Mouse (Mus musculus): ENCODE measurements around the gene Tcta. TPM values are rescaled to one million over a fixed set of nuclear protein-coding genes. Genes with fewer than 3 reads are reported as not detected.
"Not testable (repeated sequence)": the region's sequence is repeated elsewhere in the genome, so short reads cannot be mapped to it uniquely, and the experiment has no call there.

The Tcta gene
- polyA plus RNA-seq, 1 experiment from 2014 or later: 31.2 TPM

- not testable (repeated sequence) for H3K4me3 ChIP-seq; H3K36me3 ChIP-seq; H3K4me2 ChIP-seq; H3K4me1 ChIP-seq (replicated peaks); H3K9me3 ChIP-seq (replicated peaks); ATAC-seq (ENCODE audit: insufficient number of reproducible peaks, low FRiP score); H3K27ac ChIP-seq (ENCODE audit: poor library complexity, severe bottlenecking); H3K27me3 ChIP-seq (replicated peaks); H3K9ac ChIP-seq
- 86% methylated on average over 5 of the region's 6 CpGs for WGBS
These were observed 18.3 kb downstream of the Tcta start for GRCm38 (mm10) chr9:108287526-108288238.

- ATAC-seq (ENCODE audit: insufficient number of reproducible peaks, low FRiP score): peak; percentile 58; the same call in 1 of the 2 replicates
- WGBS: 8% methylated on average over 6 of the region's 6 CpGs
- Histone ChIP-seq H3K9ac (no peak overlapping the region), H3K4me3 (no peak overlapping the region), H3K27me3 (replicated peaks) (no peaks in the 10 kb centered on the region), H3K4me2 (no peak overlapping the region), H3K4me1 (replicated peaks) (peaks cover 8% of the 10 kb centered on the region), H3K9me3 (replicated peaks) (no peaks in the 10 kb centered on the region), H3K36me3 (no peaks in the 10 kb centered on the region), H3K27ac (ENCODE audit: poor library complexity, severe bottlenecking) (no peak overlapping the region)
These were observed 21.6 kb downstream of the Tcta start for GRCm38 (mm10) chr9:108284410-108284809.

- WGBS: 26% methylated on average over 8 of the region's 8 CpGs
- H3K4me1 ChIP-seq (replicated peaks): peaks cover 10% of the 10 kb centered on the region
- ATAC-seq (ENCODE audit: insufficient number of reproducible peaks, low FRiP score): peak; percentile 58; the same call in 1 of the 2 replicates
- H3K9ac ChIP-seq: no peak overlapping the region
- H3K36me3 ChIP-seq: no peaks in the 10 kb centered on the region
- H3K4me2 ChIP-seq: no peak overlapping the region
- H3K27me3 ChIP-seq (replicated peaks): no peaks in the 10 kb centered on the region
- H3K9me3 ChIP-seq (replicated peaks): no peaks in the 10 kb centered on the region
- peak overlapping the region; percentile 51; the same call in 1 of the 2 replicates for H3K27ac ChIP-seq (ENCODE audit: poor library complexity, severe bottlenecking)
- no peak overlapping the region for H3K4me3 ChIP-seq
These were observed 25.7 kb downstream of the Tcta start for GRCm38 (mm10) chr9:108280071-108280828.

- no peaks in the 10 kb centered on the region for H3K9me3 ChIP-seq (replicated peaks)
- 69% methylated on average over 10 of the region's 10 CpGs for WGBS
- no peak for ATAC-seq (ENCODE audit: insufficient number of reproducible peaks, low FRiP score)
These were observed 27.1 kb downstream of the Tcta start for GRCm38 (mm10) chr9:108278697-108279450.

GRCm38 (mm10) chr9:108275331-108275659, 30.7 kb downstream of the Tcta start:
- ATAC-seq (ENCODE audit: insufficient number of reproducible peaks, low FRiP score): no peak
- peak overlapping the region; percentile 6; the same call in 1 of the 2 replicates for H3K27ac ChIP-seq (ENCODE audit: poor library complexity, severe bottlenecking)
- 0 out of 2 replicates have a peak overlapping the region, but pooled peaks have one; percentile 3 for H3K4me2 ChIP-seq

More at GRCm38 (mm10) chr9:108278697-108279450, 27.1 kb downstream of the Tcta start:
- H3K27ac ChIP-seq (ENCODE audit: poor library complexity, severe bottlenecking): no peak overlapping the region
- H3K27me3 ChIP-seq (replicated peaks): no peaks in the 10 kb centered on the region
- no peaks in the 10 kb centered on the region for H3K36me3 ChIP-seq
- H3K4me3 ChIP-seq: no peak overlapping the region
- H3K4me2 ChIP-seq: no peak overlapping the region
- H3K4me1 ChIP-seq (replicated peaks): peaks cover 21% of the 10 kb centered on the region
- H3K9ac ChIP-seq: no peak overlapping the region

GRCm38 (mm10) chr9:108274476-108275330, 31.3 kb downstream of the Tcta start:
- Histone ChIP-seq H3K27me3 (replicated peaks) (no peaks in the 10 kb centered on the region), H3K4me1 (replicated peaks) (peaks cover 24% of the 10 kb centered on the region), H3K9me3 (replicated peaks) (no peaks in the 10 kb centered on the region), H3K4me2 (0 out of 2 replicates have a peak overlapping the region, but pooled peaks have one; percentile 3), H3K36me3 (no peaks in the 10 kb centered on the region), H3K9ac (no peak overlapping the region), H3K27ac (ENCODE audit: poor library complexity, severe bottlenecking) (peak overlapping the region; percentile 6; the same call in 1 of the 2 replicates), H3K4me3 (no peak overlapping the region)
- 72% methylated on average over 5 of the region's 5 CpGs for WGBS
- no peak for ATAC-seq (ENCODE audit: insufficient number of reproducible peaks, low FRiP score)

More at GRCm38 (mm10) chr9:108275331-108275659, 30.7 kb downstream of the Tcta start:
- Histone ChIP-seq H3K9ac (no peak overlapping the region), H3K27me3 (replicated peaks) (no peaks in the 10 kb centered on the region), H3K4me3 (no peak overlapping the region), H3K36me3 (no peaks in the 10 kb centered on the region), H3K4me1 (replicated peaks) (peaks cover 27% of the 10 kb centered on the region), H3K9me3 (replicated peaks) (no peaks in the 10 kb centered on the region)
- WGBS: 16% methylated on average over 6 of the region's 6 CpGs

GRCm38 (mm10) chr9:108273485-108273884, 32.5 kb downstream of the Tcta start:
- H3K9ac ChIP-seq: no peak overlapping the region
- WGBS: 78% methylated on average over 4 of the region's 4 CpGs
- H3K36me3 ChIP-seq: no peaks in the 10 kb centered on the region
- H3K27ac ChIP-seq (ENCODE audit: poor library complexity, severe bottlenecking): no peak overlapping the region
- H3K27me3 ChIP-seq (replicated peaks): no peaks in the 10 kb centered on the region
- no peak overlapping the region for H3K4me3 ChIP-seq
- no peak for ATAC-seq (ENCODE audit: insufficient number of reproducible peaks, low FRiP score)
- H3K4me2 ChIP-seq: no peak overlapping the region
- peaks cover 32% of the 10 kb centered on the region for H3K4me1 ChIP-seq (replicated peaks)
- no peaks in the 10 kb centered on the region for H3K9me3 ChIP-seq (replicated peaks)

- peaks cover 38% of the 10 kb centered on the region for H3K4me1 ChIP-seq (replicated peaks)
- no peak overlapping the region for H3K4me2 ChIP-seq
- H3K9me3 ChIP-seq (replicated peaks): no peaks in the 10 kb centered on the region
- H3K9ac ChIP-seq: 0 out of 2 replicates have a peak overlapping the region, but pooled peaks have one; percentile 26
- H3K36me3 ChIP-seq: no peaks in the 10 kb centered on the region
- H3K4me3 ChIP-seq: no peak overlapping the region
- no peaks in the 10 kb centered on the region for H3K27me3 ChIP-seq (replicated peaks)
- H3K27ac ChIP-seq (ENCODE audit: poor library complexity, severe bottlenecking): peak overlapping the region; percentile 29; the same call in 1 of the 2 replicates
- WGBS: 56% methylated on average over 5 of the region's 5 CpGs
- no peak for ATAC-seq (ENCODE audit: insufficient number of reproducible peaks, low FRiP score)
These were observed 33.3 kb downstream of the Tcta start for GRCm38 (mm10) chr9:108272691-108273090.

GRCm38 (mm10) chr9:108271941-108272340, 34.0 kb downstream of the Tcta start:
- H3K4me2 ChIP-seq: no peak overlapping the region
- H3K4me3 ChIP-seq: no peak overlapping the region
- H3K27ac ChIP-seq (ENCODE audit: poor library complexity, severe bottlenecking): no peak overlapping the region
- 26% methylated on average over 2 of the region's 2 CpGs for WGBS
- H3K9ac ChIP-seq: no peak overlapping the region
- peaks cover 42% of the 10 kb centered on the region for H3K4me1 ChIP-seq (replicated peaks)
- no peaks in the 10 kb centered on the region for H3K36me3 ChIP-seq
- no peaks in the 10 kb centered on the region for H3K27me3 ChIP-seq (replicated peaks)
- H3K9me3 ChIP-seq (replicated peaks): no peaks in the 10 kb centered on the region
- ATAC-seq (ENCODE audit: insufficient number of reproducible peaks, low FRiP score): no peak

- not testable (repeated sequence) for ATAC-seq (ENCODE audit: insufficient number of reproducible peaks, low FRiP score); H3K36me3 ChIP-seq; H3K9me3 ChIP-seq (replicated peaks); H3K27me3 ChIP-seq (replicated peaks); H3K4me2 ChIP-seq; H3K9ac ChIP-seq; H3K4me3 ChIP-seq; H3K27ac ChIP-seq (ENCODE audit: poor library complexity, severe bottlenecking)
- H3K4me1 ChIP-seq (replicated peaks): peaks cover 53% of the 10 kb centered on the region
- WGBS: 53% methylated on average over 7 of the region's 7 CpGs
These were observed 37.3 kb downstream of the Tcta start for GRCm38 (mm10) chr9:108268701-108269100.

Measured in heart, embryonic 12.5 days (tissue).